Mouse (Mus musculus) MEL (cell line): ENCODE data around the gene Stk40. TPM values are rescaled to one million over a fixed set of nuclear protein-coding genes. Genes with fewer than 3 reads are reported as not detected.

Source experiments
- DNase-seq: peaks from one replicate; pipeline ENCODE4 v3.0.0; 2011; ENCODE audit warnings: low read depth, low spot score
- H3K27ac ChIP-seq: 2 replicates; pipeline ENCODE4 v1.5.1; 2012; ENCODE audit warnings: low read depth, mild to moderate bottlenecking, control low read depth, low read length, moderate library complexity; ENCODE audit not compliant: control insufficient read depth
- H3K27me3 ChIP-seq, 2 experiments: fragments of 150-350 bp in 1 of 2; sonication (generic) in 1 of 2; 2 replicates each; pipeline ENCODE4 v1.6.1; 2012; ENCODE audit warnings: low read length in 2 of 2, mild to moderate bottlenecking in 2 of 2, improper control_type of control experiment in 1 of 2, moderate library complexity in 1 of 2; ENCODE audit not compliant: insufficient read depth in 2 of 2, control insufficient read depth in 1 of 2
- H3K36me3 ChIP-seq, 2 experiments: 2 replicates each; pipeline ENCODE4 v1.6.1; 2012 to 2014; ENCODE audit warnings: low read length in 2 of 2, improper control_type of control experiment in 1 of 2, inconsistent platforms in 1 of 2, mild to moderate bottlenecking in 1 of 2; ENCODE audit not compliant: insufficient read depth in 2 of 2, control insufficient read depth in 1 of 2
- H3K4me1 ChIP-seq, 2 experiments: fragments of 150-350 bp in 1 of 2; sonication (generic) in 1 of 2; 2 replicates each; pipeline ENCODE4 v1.6.1; 2012; ENCODE audit warnings: low read length in 2 of 2, improper control_type of control experiment in 1 of 2, mild to moderate bottlenecking in 1 of 2; ENCODE audit not compliant: insufficient read depth in 2 of 2, control insufficient read depth in 1 of 2
- H3K4me3 ChIP-seq, 2 experiments: fragments of 150-350 bp in 1 of 2; sonication (generic) in 1 of 2; 2 replicates each; pipeline ENCODE4 v1.5.1; 2012; ENCODE audit warnings: low read depth in 2 of 2, low read length in 2 of 2, mild to moderate bottlenecking in 2 of 2, moderate library complexity in 2 of 2, control low read depth in 1 of 2, improper control_type of control experiment in 1 of 2; ENCODE audit not compliant: control insufficient read depth in 1 of 2, insufficient read depth in 1 of 2
- H3K79me2 ChIP-seq: 2 replicates; pipeline ENCODE4 v1.6.1; 2012; ENCODE audit warnings: mild to moderate bottlenecking, low read length, moderate library complexity; ENCODE audit not compliant: control insufficient read depth, poor library complexity, insufficient read depth
- H3K9ac ChIP-seq: 2 replicates; pipeline ENCODE4 v1.6.1; 2012; ENCODE audit warnings: low read depth, mild to moderate bottlenecking, control low read depth, low read length, moderate library complexity; ENCODE audit not compliant: control insufficient read depth, poor library complexity, severe bottlenecking
- H3K9me3 ChIP-seq: fragments of 150-350 bp; sonication (generic); replicated peaks from 2 replicates; pipeline ENCODE4 v1.6.1; 2012; ENCODE audit warnings: mild to moderate bottlenecking, low read length, improper control_type of control experiment, moderate library complexity; ENCODE audit not compliant: insufficient read depth
- CHD2 ChIP-seq: IDR thresholded peaks from 2 replicates; pipeline ENCODE4 v1.6.1; 2011; ENCODE audit warnings: low read length, improper control_type of control experiment
- CTCF ChIP-seq, 3 experiments: IDR thresholded peaks in 2 of 3; conservative IDR thresholded peaks in 1 of 3; 2 replicates each; pipeline ENCODE4 v1.5.1; 2011 to 2012; ENCODE audit warnings: low read length in 3 of 3, low read depth in 2 of 3, mild to moderate bottlenecking in 2 of 3, improper control_type of control experiment in 1 of 3, inconsistent platforms in 1 of 3, mixed read lengths in 1 of 3, moderate library complexity in 1 of 3; ENCODE audit not compliant: control insufficient read depth in 1 of 3, insufficient read depth in 1 of 3, poor library complexity in 1 of 3, severe bottlenecking in 1 of 3
- E2F4 ChIP-seq: IDR thresholded peaks from 2 replicates; pipeline ENCODE4 v1.6.1; 2011; ENCODE audit warnings: low read depth, low read length, improper control_type of control experiment, borderline replicate concordance
- EP300 ChIP-seq, 2 experiments: IDR thresholded peaks; 2 replicates each; pipeline ENCODE4 v1.6.1; 2011; ENCODE audit warnings: improper control_type of control experiment in 2 of 2, low read length in 2 of 2, low read depth in 1 of 2, mild to moderate bottlenecking in 1 of 2
- GABPA ChIP-seq: IDR thresholded peaks from 2 replicates; pipeline ENCODE4 v1.6.1; 2012; ENCODE audit warnings: low read depth, mild to moderate bottlenecking, inconsistent platforms, low read length, improper control_type of control experiment, moderate library complexity
- GATA1 ChIP-seq: IDR thresholded peaks from 2 replicates; pipeline ENCODE4 v1.6.1; 2011; ENCODE audit warnings: low read depth, low read length, improper control_type of control experiment
- JUND ChIP-seq: IDR thresholded peaks from 2 replicates; pipeline ENCODE4 v1.6.1; 2011; ENCODE audit warnings: low read depth, mild to moderate bottlenecking, improper control_type of control experiment, low read length
- KAT2A ChIP-seq: conservative IDR thresholded peaks from 2 replicates; pipeline ENCODE4 v1.6.1; 2012; ENCODE audit warnings: low read depth, low read length, improper control_type of control experiment, inconsistent platforms
- MAFK ChIP-seq: IDR thresholded peaks from 2 replicates; pipeline ENCODE4 v1.6.1; 2011; ENCODE audit warnings: low read depth, mild to moderate bottlenecking, low read length, improper control_type of control experiment, borderline replicate concordance
- MAZ ChIP-seq: IDR thresholded peaks from 2 replicates; pipeline ENCODE4 v1.6.1; 2012; ENCODE audit warnings: low read depth, mild to moderate bottlenecking, inconsistent platforms, low read length, improper control_type of control experiment
- MEF2A ChIP-seq: IDR thresholded peaks from 2 replicates; pipeline ENCODE4 v1.6.1; 2014; ENCODE audit warnings: low read depth, mild to moderate bottlenecking, inconsistent platforms, low read length, improper control_type of control experiment; ENCODE audit not compliant: poor library complexity, insufficient replicate concordance, severe bottlenecking; ENCODE audit errors: extremely low read depth
- MXI1 ChIP-seq: IDR thresholded peaks from 2 replicates; pipeline ENCODE4 v1.6.1; 2011; ENCODE audit warnings: mild to moderate bottlenecking, low read depth, low read length, improper control_type of control experiment
- MYB ChIP-seq: IDR thresholded peaks from 2 replicates; pipeline ENCODE4 v1.6.1; 2011; ENCODE audit warnings: mild to moderate bottlenecking, low read depth, low read length, improper control_type of control experiment
- MYC ChIP-seq: IDR thresholded peaks from 2 replicates; pipeline ENCODE4 v1.6.1; 2011; ENCODE audit warnings: low read depth, mild to moderate bottlenecking, low read length, improper control_type of control experiment, moderate library complexity
- NELFE ChIP-seq: IDR thresholded peaks from 2 replicates; pipeline ENCODE4 v1.6.1; 2011; ENCODE audit warnings: low read depth, low read length, improper control_type of control experiment
- NRF1 ChIP-seq: IDR thresholded peaks from 2 replicates; pipeline ENCODE4 v1.6.1; 2014; ENCODE audit warnings: low read depth, mild to moderate bottlenecking, inconsistent platforms, low read length, improper control_type of control experiment, moderate library complexity; ENCODE audit not compliant: poor library complexity, insufficient read depth, severe bottlenecking
- POLR2A ChIP-seq, 2 experiments: IDR thresholded peaks; 2 replicates each; pipeline ENCODE4 v1.6.1; 2011 to 2012; ENCODE audit warnings: low read length in 2 of 2, mild to moderate bottlenecking in 2 of 2, control low read depth in 1 of 2, improper control_type of control experiment in 1 of 2, low read depth in 1 of 2, moderate library complexity in 1 of 2; ENCODE audit not compliant: control insufficient read depth in 1 of 2, insufficient read depth in 1 of 2, poor library complexity in 1 of 2
- POLR2AphosphoS2 ChIP-seq: IDR thresholded peaks from 2 replicates; pipeline ENCODE4 v1.6.1; 2011; ENCODE audit warnings: low read length, improper control_type of control experiment
- POLR2AphosphoS5 ChIP-seq: IDR thresholded peaks from 2 replicates; pipeline ENCODE4 v1.6.1; 2012; ENCODE audit warnings: low read depth, borderline replicate concordance, mild to moderate bottlenecking, inconsistent platforms, low read length, moderate library complexity, mixed read lengths
- RAD21 ChIP-seq: IDR thresholded peaks from 2 replicates; pipeline ENCODE4 v1.6.1; 2011; ENCODE audit warnings: mild to moderate bottlenecking, low read depth, low read length, improper control_type of control experiment
- RCOR1 ChIP-seq: IDR thresholded peaks from 2 replicates; pipeline ENCODE4 v1.6.1; 2012; ENCODE audit warnings: low read depth, mild to moderate bottlenecking, inconsistent platforms, low read length, improper control_type of control experiment
- SIN3A ChIP-seq: IDR thresholded peaks from 2 replicates; pipeline ENCODE4 v1.6.1; 2012; ENCODE audit warnings: low read length, improper control_type of control experiment, inconsistent platforms
- TCF12 ChIP-seq: IDR thresholded peaks from 2 replicates; pipeline ENCODE4 v1.6.1; 2014; ENCODE audit warnings: low read depth, mild to moderate bottlenecking, inconsistent platforms, low read length, improper control_type of control experiment, moderate library complexity
- UBTF ChIP-seq: IDR thresholded peaks from 2 replicates; pipeline ENCODE4 v1.6.1; 2012; ENCODE audit warnings: low read depth, mild to moderate bottlenecking, inconsistent platforms, low read length, improper control_type of control experiment, moderate library complexity, borderline replicate concordance; ENCODE audit not compliant: insufficient read depth
- USF1 ChIP-seq: IDR thresholded peaks from 2 replicates; pipeline ENCODE4 v1.6.1; 2014; ENCODE audit warnings: low read depth, mild to moderate bottlenecking, inconsistent platforms, low read length, improper control_type of control experiment, moderate library complexity
- USF2 ChIP-seq, 2 experiments: IDR thresholded peaks; 2 replicates each; pipeline ENCODE4 v1.6.1; 2011 to 2012; ENCODE audit warnings: improper control_type of control experiment in 2 of 2, low read length in 2 of 2, borderline replicate concordance in 1 of 2, inconsistent platforms in 1 of 2, low read depth in 1 of 2, mild to moderate bottlenecking in 1 of 2; ENCODE audit not compliant: insufficient read depth in 1 of 2
- ZKSCAN1 ChIP-seq: IDR thresholded peaks from 2 replicates; pipeline ENCODE4 v1.6.1; 2012; ENCODE audit warnings: low read depth, mild to moderate bottlenecking, inconsistent platforms, low read length, improper control_type of control experiment, moderate library complexity
- ZMIZ1 ChIP-seq: IDR thresholded peaks from 2 replicates; pipeline ENCODE4 v1.6.1; 2012; ENCODE audit warnings: low read depth, mild to moderate bottlenecking, inconsistent platforms, low read length, improper control_type of control experiment, moderate library complexity
- polyA plus RNA-seq, 2 experiments: library from polyadenylated mRNA; stranded (reverse) in 1 of 2; unstranded in 1 of 2; fragments of >175 nt in 1 of 2; fragments of >200 nt in 1 of 2; gene quantifications; 2 replicates each; pipeline versions ENCODE4 v1.2.1 to v1.2.4; 2012; ENCODE audit warnings: low replicate concordance in 2 of 2, low read depth in 1 of 2; ENCODE audit not compliant: insufficient read length in 2 of 2, insufficient read depth in 1 of 2, missing spikeins in 1 of 2
- total RNA-seq: library from RNA; depleted of rRNA; stranded (reverse); fragments of 300-350 nt; gene quantifications from 2 replicates; pipeline ENCODE4 v1.2.3, GENCODE M21; 2012

The Stk40 gene
- total and polyA plus RNA-seq, 3 experiments, result 16.8 to 270 (median 79.4) TPM

GRCm38 (mm10) chr4:126132636-126133264 is 29.0 kb downstream of the Stk40 start:
- peaks cover 0 to 8% of the 10 kb centered on the region in 2 experiments; a peak in 2 of 4 replicates for H3K36me3 ChIP-seq
- TF ChIP-seq POLR2A (IDR thresholded peaks at IDR 0.05; ENCODE audit: control insufficient read depth in 1 of 2, insufficient read depth in 1 of 2, low read depth in 1 of 2, low read length in 2 of 2, poor library complexity in 1 of 2) (no peak), POLR2AphosphoS2 (no peak), KAT2A (no peak), CHD2 (no peak), MAFK (no peak), GABPA (no peak), MXI1 (no peak), ZKSCAN1 (no peak), JUND (no peak), NELFE (no peak), CTCF (IDR thresholded peaks at IDR 0.05 in 2 of 3, conservative IDR thresholded peaks at IDR 0.05 in 1 of 3; ENCODE audit: control insufficient read depth in 1 of 3, insufficient read depth in 1 of 3, low read depth in 2 of 3, low read length in 3 of 3, poor library complexity in 1 of 3, severe bottlenecking in 1 of 3) (no peak), USF2 (IDR thresholded peaks at IDR 0.05; ENCODE audit: borderline replicate concordance in 1 of 2, insufficient read depth in 1 of 2, low read depth in 1 of 2, low read length in 2 of 2) (no peak), TCF12 (no peak), MAZ (no peak), MEF2A (no peak), ZMIZ1 (no peak), RCOR1 (no peak)
- no peak overlapping the region for H3K27ac ChIP-seq

GRCm38 (mm10) chr4:126134236-126134635 is 30.5 kb downstream of the Stk40 start:
- H3K9ac ChIP-seq, result no peak overlapping the region
- H3K79me2 ChIP-seq, result no peaks in the 10 kb centered on the region
- TF ChIP-seq E2F4 (no peak), JUND (no peak), RCOR1 (no peak), SIN3A (no peak), GATA1 (no peak), POLR2A (IDR thresholded peaks at IDR 0.05; ENCODE audit: control insufficient read depth in 1 of 2, insufficient read depth in 1 of 2, low read depth in 1 of 2, low read length in 2 of 2, poor library complexity in 1 of 2) (no peak), USF1 (no peak), RAD21 (no peak), MYB (no peak), NRF1 (no peak), EP300 (IDR thresholded peaks at IDR 0.05; ENCODE audit: low read depth in 1 of 2, low read length in 2 of 2) (no peak), MYC (no peak), GABPA (no peak), MEF2A (no peak), UBTF (no peak), POLR2AphosphoS2 (no peak), USF2 (IDR thresholded peaks at IDR 0.05; ENCODE audit: borderline replicate concordance in 1 of 2, insufficient read depth in 1 of 2, low read depth in 1 of 2, low read length in 2 of 2) (no peak), TCF12 (no peak), POLR2AphosphoS5 (no peak)
- H3K4me3 ChIP-seq, result no peak overlapping the region
- no peak for DNase-seq
- H3K4me1 ChIP-seq, result no peaks in the 10 kb centered on the region
- no peaks in the 10 kb centered on the region for H3K9me3 ChIP-seq
- no peak overlapping the region for H3K27ac ChIP-seq
- peaks cover 0 to 8% of the 10 kb centered on the region in 2 experiments; a peak in 2 of 4 replicates for H3K36me3 ChIP-seq
- H3K27me3 ChIP-seq, result no peaks in the 10 kb centered on the region

More at GRCm38 (mm10) chr4:126132636-126133264, 29.0 kb downstream of the Stk40 start:
- no peaks in the 10 kb centered on the region for H3K9me3 ChIP-seq
- no peaks in the 10 kb centered on the region for H3K27me3 ChIP-seq
- DNase-seq, result no peak
- no peaks in the 10 kb centered on the region for H3K79me2 ChIP-seq
- H3K4me1 ChIP-seq, result no peaks in the 10 kb centered on the region
- no peak overlapping the region for H3K9ac ChIP-seq
- no peak overlapping the region for H3K4me3 ChIP-seq
